Mouse (Mus musculus) testis, adult 2 months (tissue): ENCODE data around the gene 5330417H12Rik. TPM values are rescaled to one million over a fixed set of nuclear protein-coding genes. Genes with fewer than 3 reads are reported as not detected.

Experiments
- H3K27ac ChIP-seq: fragments of 200-500 bp; 2 replicates; pipeline ENCODE4 v1.5.1; 2012; ENCODE audit warnings: low read depth, low read length; ENCODE audit not compliant: control insufficient read depth, insufficient read depth
- H3K27me3 ChIP-seq: fragments of 200-500 bp; 2 replicates; pipeline ENCODE4 v1.6.1; 2012; ENCODE audit warnings: mild to moderate bottlenecking, low read length, moderate library complexity; ENCODE audit not compliant: control insufficient read depth, insufficient read depth
- H3K36me3 ChIP-seq: fragments of 200-500 bp; 2 replicates; pipeline ENCODE4 v1.6.1; 2012; ENCODE audit warnings: mild to moderate bottlenecking, low read length; ENCODE audit not compliant: control insufficient read depth, insufficient read depth
- H3K4me1 ChIP-seq: fragments of 200-500 bp; 2 replicates; pipeline ENCODE4 v1.6.1; 2012; ENCODE audit warnings: low read length; ENCODE audit not compliant: control insufficient read depth, insufficient read depth
- H3K4me3 ChIP-seq: fragments of 200-500 bp; 2 replicates; pipeline ENCODE4 v1.5.1; 2012; ENCODE audit warnings: low read depth, mild to moderate bottlenecking, low read length, moderate library complexity, mixed read lengths; ENCODE audit not compliant: control insufficient read depth
- CTCF ChIP-seq: fragments of 200-500 bp; IDR thresholded peaks from 2 replicates; pipeline ENCODE4 v1.5.1; 2012; ENCODE audit warnings: low read depth, mild to moderate bottlenecking, inconsistent platforms, low read length, moderate library complexity; ENCODE audit not compliant: control insufficient read depth, insufficient read depth, insufficient replicate concordance
- POLR2A ChIP-seq: fragments of 200-500 bp; IDR thresholded peaks from 2 replicates; pipeline ENCODE4 v1.6.1; 2012; ENCODE audit warnings: low read depth, mild to moderate bottlenecking, inconsistent platforms, low read length, moderate library complexity; ENCODE audit not compliant: control insufficient read depth
- polyA plus RNA-seq: library from polyadenylated mRNA; depleted of rRNA; stranded (reverse); fragments of >200 nt; gene quantifications from 2 replicates; pipeline ENCODE4 v1.2.3, GENCODE M21; 2012

5330417H12Rik gene
- polyA plus RNA-seq, 1 experiment: not detected

- no peaks in the 10 kb centered on the region for H3K27me3 ChIP-seq
- no peaks in the 10 kb centered on the region for H3K4me1 ChIP-seq
- no peak overlapping the region for H3K4me3 ChIP-seq
- no peak overlapping the region for H3K27ac ChIP-seq
- H3K36me3 ChIP-seq: no peaks in the 10 kb centered on the region
- TF ChIP-seq POLR2A: no peak
Observed at GRCm38 (mm10) chr7:107642586-107643275, 17.8 kb upstream of the 5330417H12Rik start.

GRCm38 (mm10) chr7:107638026-107638425 lies 13.1 kb upstream of the 5330417H12Rik start:
- Histone ChIP-seq H3K27me3 (no peaks in the 10 kb centered on the region), H3K4me3 (no peak overlapping the region), H3K36me3 (no peaks in the 10 kb centered on the region), H3K4me1 (no peaks in the 10 kb centered on the region), H3K27ac (no peak overlapping the region)
- no peak for TF ChIP-seq POLR2A
- no peak for TF ChIP-seq CTCF

GRCm38 (mm10) chr7:107637398-107637797 lies 12.4 kb upstream of the 5330417H12Rik start:
- Histone ChIP-seq H3K4me3 (no peak overlapping the region), H3K36me3 (no peaks in the 10 kb centered on the region)
- TF ChIP-seq POLR2A: no peak
- TF ChIP-seq CTCF: no peak

GRCm38 (mm10) chr7:107633201-107633600 lies 8.2 kb upstream of the 5330417H12Rik start:
- no peak overlapping the region for H3K27ac ChIP-seq
- no peaks in the 10 kb centered on the region for H3K27me3 ChIP-seq
- H3K4me1 ChIP-seq: no peaks in the 10 kb centered on the region
- H3K4me3 ChIP-seq: no peak overlapping the region
- H3K36me3 ChIP-seq: no peaks in the 10 kb centered on the region
- TF ChIP-seq POLR2A: no peak
- TF ChIP-seq CTCF: no peak

More at GRCm38 (mm10) chr7:107637398-107637797, 12.4 kb upstream of the 5330417H12Rik start:
- Histone ChIP-seq H3K27me3 (no peaks in the 10 kb centered on the region), H3K4me1 (no peaks in the 10 kb centered on the region), H3K27ac (no peak overlapping the region)

GRCm38 (mm10) chr7:107628383-107628782 lies 3.4 kb upstream of the 5330417H12Rik start:
- Histone ChIP-seq H3K27ac (no peak overlapping the region), H3K36me3 (no peaks in the 10 kb centered on the region), H3K4me3 (no peak overlapping the region), H3K4me1 (no peaks in the 10 kb centered on the region), H3K27me3 (no peaks in the 10 kb centered on the region)
- TF ChIP-seq CTCF (no peak), POLR2A (no peak)

GRCm38 (mm10) chr7:107625781-107626180 lies 820 bp upstream of the 5330417H12Rik start:
- Histone ChIP-seq H3K27ac (no peak overlapping the region), H3K27me3 (no peaks in the 10 kb centered on the region), H3K4me3 (no peak overlapping the region), H3K36me3 (no peaks in the 10 kb centered on the region), H3K4me1 (no peaks in the 10 kb centered on the region)
- TF ChIP-seq CTCF (no peak), POLR2A (no peak)

- Histone ChIP-seq H3K4me1 (no peaks in the 10 kb centered on the region), H3K27me3 (no peaks in the 10 kb centered on the region)
- TF ChIP-seq CTCF: no peak
- no peak for TF ChIP-seq POLR2A
Observed at GRCm38 (mm10) chr7:107624432-107624831, 529 bp downstream of the 5330417H12Rik start.

GRCm38 (mm10) chr7:107620137-107620536 lies 4.8 kb downstream of the 5330417H12Rik start:
- no peak overlapping the region for H3K4me3 ChIP-seq
- H3K27me3 ChIP-seq: no peaks in the 10 kb centered on the region
- TF ChIP-seq POLR2A (no peak), CTCF (no peak)
- H3K27ac ChIP-seq: no peak overlapping the region
- peaks cover 3% of the 10 kb centered on the region; the same call in 1 of the 2 replicates for H3K4me1 ChIP-seq
- H3K36me3 ChIP-seq: no peaks in the 10 kb centered on the region

More at GRCm38 (mm10) chr7:107624432-107624831, 529 bp downstream of the 5330417H12Rik start:
- Histone ChIP-seq H3K27ac (no peak overlapping the region), H3K4me3 (no peak overlapping the region), H3K36me3 (no peaks in the 10 kb centered on the region)
